Mouse (Mus musculus) erythroblast, embryonic 14.5 days (primary cell): ENCODE results near the gene Sdk2.

Experiments used
- GATA1 ChIP-seq: IDR thresholded peaks from 2 replicates; pipeline ENCODE4 v1.6.1; 2012; ENCODE audit warnings: low read length, inconsistent platforms, mixed read lengths
- TAL1 ChIP-seq: IDR thresholded peaks from 3 replicates; pipeline ENCODE4 v1.6.1; 2012; ENCODE audit warnings: low read length, inconsistent platforms, mixed read lengths

DNA sequence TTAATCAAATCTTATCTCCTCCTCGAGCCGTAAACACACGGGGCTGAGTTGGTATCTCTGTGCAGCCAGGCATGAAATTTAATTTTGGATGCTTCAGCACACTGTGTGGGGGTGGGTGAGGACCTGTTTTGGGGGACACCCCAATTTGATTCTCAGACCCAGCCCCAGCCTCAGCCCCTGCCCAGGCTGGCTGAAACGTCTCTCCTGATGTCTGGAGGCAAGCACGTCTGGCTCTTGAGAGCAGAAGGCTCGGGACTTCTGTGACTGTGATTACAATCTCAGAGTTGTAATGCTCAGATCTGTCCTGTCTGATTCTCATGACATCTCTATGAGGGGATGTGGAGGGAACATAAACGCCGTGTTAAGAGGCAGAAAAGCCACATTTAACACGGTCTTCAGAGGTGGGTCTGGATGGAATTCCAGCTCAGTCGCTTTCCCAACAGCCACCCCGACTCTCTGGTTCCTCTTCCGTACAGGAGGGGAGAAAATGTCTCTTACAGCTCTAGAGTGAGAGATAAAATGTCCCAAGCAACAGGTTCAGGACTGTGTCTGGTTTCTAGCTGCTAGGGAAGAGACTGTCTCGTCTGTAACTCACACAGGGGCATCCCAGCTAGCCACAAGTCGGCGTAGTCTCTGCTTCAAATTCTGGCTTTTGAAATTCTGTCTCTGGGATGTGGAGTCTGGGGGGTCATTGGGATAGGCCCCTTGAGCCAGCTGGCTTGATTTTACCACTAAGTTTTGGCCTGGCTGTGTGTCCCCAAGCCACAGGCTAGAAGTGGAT is 50.5 kb downstream of the Sdk2 start:
- no peak for TF ChIP-seq GATA1
- TF ChIP-seq TAL1 = no peak
